Mouse (Mus musculus) stomach, embryonic 15.5 days (tissue): ENCODE measurements at regions not wholly inside any gene's neighbourhood (a gene's known extent, or its start where the extent isn't known, plus 50 kb on each side); places are given as distances from the start of the nearest gene placed in this dataset.

Experiments
- ATAC-seq: fragments of 200-750 bp; cut with Nextera tagmentation; 2 replicates; pipeline ENCODE4 v1.8.0; 2017; ENCODE audit warnings: low read depth, moderate number of reproducible peaks, moderate TSS enrichment; ENCODE audit not compliant: insufficient read depth, low FRiP score
- H3K27ac ChIP-seq: fragments of 300-500 bp; sonication (generic); 2 replicates; pipeline ENCODE4 v1.5.1; 2015; ENCODE audit warnings: mild to moderate bottlenecking, inconsistent platforms
- H3K27me3 ChIP-seq: fragments of 300-500 bp; sonication (generic); replicated peaks from 2 replicates; pipeline ENCODE4 v1.6.1; 2015; ENCODE audit warnings: inconsistent platforms
- H3K36me3 ChIP-seq: fragments of 300-500 bp; sonication (generic); 2 replicates; pipeline ENCODE4 v1.6.1; 2015; ENCODE audit warnings: inconsistent platforms
- H3K4me1 ChIP-seq: fragments of 300-500 bp; sonication (generic); 2 replicates; pipeline ENCODE4 v1.6.1; 2015; ENCODE audit warnings: inconsistent platforms
- H3K4me2 ChIP-seq: fragments of 300-500 bp; sonication (generic); 2 replicates; pipeline ENCODE4 v1.6.1; 2015; ENCODE audit warnings: mild to moderate bottlenecking, inconsistent platforms
- H3K4me3 ChIP-seq: fragments of 300-500 bp; sonication (generic); replicated peaks from 2 replicates; pipeline ENCODE4 v1.5.1; 2015; ENCODE audit warnings: inconsistent platforms
- H3K9ac ChIP-seq: fragments of 300-500 bp; sonication (generic); 2 replicates; pipeline ENCODE4 v1.6.1; 2015; ENCODE audit warnings: inconsistent platforms
- H3K9me3 ChIP-seq: fragments of 300-500 bp; sonication (generic); 2 replicates; pipeline ENCODE4 v1.6.1; 2016; ENCODE audit warnings: inconsistent platforms
- WGBS: fragments of 180-500 bp; shearing (Covaris S2); methylation state at CpG from one replicate; pipeline ENCODE4 v1.1.7; 2015; 5-methylcytosine and 5-hydroxymethylcytosine counted together

DNA sequence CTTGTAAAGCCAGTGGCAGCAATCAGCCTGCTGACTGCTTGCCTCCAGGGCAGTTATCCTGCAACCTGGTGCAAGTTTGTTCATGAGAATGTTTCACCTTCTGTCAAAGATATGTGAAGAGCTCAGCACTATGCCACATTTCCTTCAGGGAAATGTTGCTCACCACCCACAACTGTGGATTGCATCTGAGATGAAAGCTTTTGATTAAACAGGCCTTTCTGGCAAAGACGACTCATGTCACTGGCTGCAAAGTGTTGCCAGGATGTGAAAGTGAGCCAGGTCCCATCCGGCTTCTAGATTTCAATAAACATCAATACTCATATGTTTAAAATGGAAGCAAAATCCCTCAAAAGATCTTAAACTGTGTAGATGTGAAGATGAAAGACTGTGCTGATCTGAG, 2121.0 kb downstream of the Gm37988 start:
- Histone ChIP-seq H3K36me3 (no peaks in the 10 kb centered on the region), H3K9me3 (no peaks in the 10 kb centered on the region), H3K4me3 (no peak overlapping the region), H3K27me3 (no peaks in the 10 kb centered on the region), H3K9ac (no peak overlapping the region), H3K27ac (no peak overlapping the region), H3K4me1 (no peaks in the 10 kb centered on the region), H3K4me2 (no peak overlapping the region)
- 57% methylated on average over 2 of the region's 2 CpGs for WGBS
- no peak for ATAC-seq

DNA sequence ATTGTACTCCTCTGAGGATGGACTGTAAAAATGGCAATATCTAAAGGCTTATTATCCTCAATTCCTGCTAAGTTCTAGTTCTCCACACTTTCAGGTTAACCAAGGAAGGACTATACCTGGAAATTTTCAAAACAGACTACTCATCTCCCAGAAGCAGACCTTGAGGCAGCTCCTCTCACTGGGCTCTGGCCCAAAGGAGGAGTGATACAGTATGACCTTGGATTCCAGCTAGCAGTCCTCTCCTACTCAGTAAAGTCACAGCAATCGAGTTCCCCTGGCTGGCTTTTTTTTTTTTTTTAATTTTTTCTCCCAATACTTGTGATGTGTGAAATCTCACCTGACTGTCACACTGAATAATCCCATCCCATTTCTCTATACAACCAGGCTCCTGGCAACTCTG, 2124.2 kb downstream of the Gm37988 start:
- no peaks in the 10 kb centered on the region for H3K36me3 ChIP-seq
- no peak overlapping the region for H3K4me2 ChIP-seq
- no peaks in the 10 kb centered on the region for H3K27me3 ChIP-seq
- no peak overlapping the region for H3K4me3 ChIP-seq
- H3K27ac ChIP-seq: no peak overlapping the region
- WGBS: 65% methylated on average over 1 of the region's 1 CpGs
- ATAC-seq: no peak
- no peaks in the 10 kb centered on the region for H3K4me1 ChIP-seq
- no peak overlapping the region for H3K9ac ChIP-seq
- H3K9me3 ChIP-seq: no peaks in the 10 kb centered on the region

DNA sequence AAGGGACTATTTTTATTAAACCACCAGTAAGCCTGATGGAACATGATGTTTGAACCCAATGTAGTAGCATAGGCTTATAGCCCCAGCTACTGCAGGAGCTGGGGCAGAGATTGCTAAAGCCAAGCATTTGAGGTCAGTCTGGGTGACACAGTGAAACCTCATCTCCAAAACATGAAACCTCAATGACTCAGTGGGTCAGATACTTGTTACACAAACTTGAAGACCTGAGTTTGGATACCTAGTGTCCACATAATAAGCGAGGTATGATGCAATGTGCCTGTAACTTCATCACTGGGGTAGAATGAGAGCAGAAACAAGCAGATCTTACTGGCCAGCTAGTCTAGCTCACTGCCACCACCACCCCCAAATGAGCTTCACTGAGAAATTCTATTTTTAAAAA, 2162.1 kb downstream of the Gm37988 start:
- ATAC-seq: no peak
- Histone ChIP-seq H3K36me3 (no peaks in the 10 kb centered on the region), H3K4me1 (no peaks in the 10 kb centered on the region), H3K4me3 (no peak overlapping the region), H3K4me2 (no peak overlapping the region), H3K27me3 (no peaks in the 10 kb centered on the region), H3K27ac (no peak overlapping the region), H3K9me3 (no peaks in the 10 kb centered on the region), H3K9ac (no peak overlapping the region)
- WGBS: 77% methylated on average over 1 of the region's 1 CpGs

DNA sequence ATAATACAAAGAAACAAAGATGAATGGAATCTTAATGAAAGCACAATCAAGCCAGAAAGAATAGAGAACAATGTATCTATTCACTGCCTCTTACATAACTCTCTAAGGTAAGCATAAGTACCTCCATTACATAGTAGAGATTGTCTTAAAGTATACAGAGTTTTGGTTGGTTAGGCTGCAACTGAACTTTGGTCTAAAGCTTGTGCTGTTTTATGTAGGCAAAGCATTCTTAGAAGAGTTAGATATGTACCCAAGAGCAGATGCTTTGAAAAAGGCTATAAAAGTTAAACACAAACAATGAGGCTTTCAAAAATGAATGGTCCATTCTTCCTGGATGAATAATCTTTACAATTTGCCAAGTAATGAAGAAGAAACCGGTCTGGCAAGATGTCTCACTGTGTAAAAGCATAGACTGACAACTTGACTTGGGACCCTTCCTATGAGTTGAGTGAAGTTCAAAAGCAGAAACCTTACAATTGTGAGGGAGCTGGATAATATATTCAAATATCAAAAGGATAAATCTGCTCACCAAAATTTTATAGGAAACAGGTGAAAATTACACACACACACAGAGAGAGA, 2166.1 kb downstream of the Gm37988 start:
- Histone ChIP-seq H3K4me1 (no peaks in the 10 kb centered on the region), H3K27me3 (no peaks in the 10 kb centered on the region), H3K4me3 (no peak overlapping the region), H3K4me2 (no peak overlapping the region), H3K9me3 (no peaks in the 10 kb centered on the region), H3K9ac (no peak overlapping the region), H3K36me3 (no peaks in the 10 kb centered on the region), H3K27ac (no peak overlapping the region)
- peak; percentile 31; the same call in 1 of the 2 replicates for ATAC-seq
- WGBS: 63% methylated on average over 1 of the region's 1 CpGs

DNA sequence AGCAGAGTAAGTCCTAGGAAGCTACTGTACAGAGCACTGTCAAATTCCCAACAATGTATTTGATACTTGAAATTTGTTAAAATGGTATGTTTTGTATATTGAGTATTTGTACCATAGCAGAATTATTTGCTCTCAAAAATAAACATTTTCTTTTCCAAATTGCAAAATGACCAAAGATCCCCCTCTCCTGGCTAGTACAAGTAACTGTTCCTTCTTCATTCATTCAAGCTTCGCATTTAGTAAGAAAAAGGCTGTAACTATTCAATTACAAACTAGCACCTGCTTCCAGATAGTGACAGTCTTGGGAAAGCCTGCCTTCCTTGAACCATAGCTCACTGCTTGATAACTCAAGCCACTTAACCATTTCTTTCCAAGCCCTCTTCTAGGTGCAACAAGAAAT, 2171.9 kb downstream of the Gm37988 start:
- ATAC-seq: no peak
- Histone ChIP-seq H3K27ac (no peak overlapping the region), H3K4me1 (no peaks in the 10 kb centered on the region), H3K4me3 (no peak overlapping the region), H3K4me2 (no peak overlapping the region), H3K36me3 (no peaks in the 10 kb centered on the region), H3K27me3 (no peaks in the 10 kb centered on the region), H3K9me3 (no peaks in the 10 kb centered on the region), H3K9ac (no peak overlapping the region)
- WGBS: 68% methylated on average over 1 of the region's 1 CpGs

DNA sequence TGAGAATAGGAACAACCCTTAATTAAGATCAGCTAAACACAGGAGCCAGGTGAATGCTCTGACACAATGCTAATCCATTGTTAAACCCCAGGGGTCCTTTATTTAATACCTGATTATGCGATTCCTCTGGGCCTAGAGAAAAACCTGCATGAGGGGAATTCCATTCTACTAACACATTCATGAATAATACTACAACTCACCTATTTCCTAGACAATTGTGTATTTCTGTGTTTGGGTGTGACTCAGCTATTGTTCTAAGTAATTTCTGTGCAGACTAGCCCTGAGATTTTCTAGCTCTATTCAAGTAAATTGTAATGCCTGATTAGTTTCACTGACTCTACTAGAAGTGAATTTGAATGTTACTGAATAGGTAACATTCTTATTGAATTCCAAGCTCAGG, 2176.5 kb downstream of the Gm37988 start:
- Histone ChIP-seq H3K4me2 (no peak overlapping the region), H3K9ac (no peak overlapping the region), H3K27ac (no peak overlapping the region), H3K36me3 (no peaks in the 10 kb centered on the region), H3K4me3 (no peak overlapping the region), H3K9me3 (no peaks in the 10 kb centered on the region), H3K4me1 (no peaks in the 10 kb centered on the region), H3K27me3 (no peaks in the 10 kb centered on the region)
- no peak for ATAC-seq
- 91% methylated on average over 1 of the region's 1 CpGs for WGBS

DNA sequence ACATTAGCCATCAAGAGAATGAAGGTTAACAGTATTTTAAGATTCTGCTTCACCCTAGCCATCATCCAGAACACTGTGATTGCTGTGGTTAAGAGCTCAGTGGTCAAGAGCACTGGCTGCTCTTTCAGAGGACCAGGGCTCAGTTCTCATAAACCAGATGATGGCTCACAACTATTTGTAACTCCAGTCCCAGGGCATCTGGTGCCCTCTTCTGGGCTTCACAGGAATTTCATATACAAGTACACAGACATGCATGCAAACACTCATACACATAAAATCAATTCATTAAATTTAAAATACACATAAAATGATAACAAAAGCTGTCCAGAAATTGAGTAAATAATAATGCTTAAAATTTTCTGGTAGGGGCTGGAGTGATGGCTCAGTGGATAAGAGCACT, 2189.9 kb downstream of the Gm37988 start:
- no peak overlapping the region for H3K9ac ChIP-seq
- no peak for ATAC-seq
- H3K27ac ChIP-seq: no peak overlapping the region

DNA sequence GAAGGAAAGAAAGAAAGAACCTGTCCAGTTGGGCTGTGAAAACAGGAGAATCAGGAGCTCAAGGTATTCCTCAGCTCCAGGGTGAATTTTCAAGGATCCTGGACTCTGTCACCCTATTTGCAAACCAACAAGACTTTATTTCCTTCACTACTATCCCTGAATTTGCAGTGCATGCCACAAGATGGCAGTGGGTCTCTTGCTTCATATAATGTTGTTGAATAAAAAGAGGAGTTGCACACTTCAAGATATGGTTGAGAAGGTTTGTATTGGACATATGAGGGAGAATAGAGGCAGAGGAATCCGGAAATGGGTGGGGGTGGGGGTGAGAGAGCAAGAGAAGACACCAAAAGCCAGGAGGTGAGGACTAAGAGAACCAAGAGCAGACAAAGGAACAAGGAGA, 2202.5 kb downstream of the Gm37988 start:
- H3K9ac ChIP-seq: no peak overlapping the region
- H3K9me3 ChIP-seq: no peaks in the 10 kb centered on the region
- no peaks in the 10 kb centered on the region for H3K27me3 ChIP-seq
- no peak for ATAC-seq
- H3K4me2 ChIP-seq: no peak overlapping the region
- no peaks in the 10 kb centered on the region for H3K36me3 ChIP-seq
- H3K4me3 ChIP-seq: no peak overlapping the region
- WGBS: 9% methylated on average over 1 of the region's 1 CpGs
- no peaks in the 10 kb centered on the region for H3K4me1 ChIP-seq
- H3K27ac ChIP-seq: no peak overlapping the region

More for the DNA sequence above, 2189.9 kb downstream of the Gm37988 start:
- Histone ChIP-seq H3K4me1 (no peaks in the 10 kb centered on the region), H3K4me3 (no peak overlapping the region), H3K27me3 (no peaks in the 10 kb centered on the region), H3K36me3 (no peaks in the 10 kb centered on the region), H3K4me2 (no peak overlapping the region), H3K9me3 (no peaks in the 10 kb centered on the region)
